Mouse (Mus musculus): ENCODE measurements at regions not wholly inside any gene's neighbourhood (a gene's known extent, or its start where the extent isn't known, plus 50 kb on each side); places are given as distances from the start of the nearest gene placed in this dataset.

DNA sequence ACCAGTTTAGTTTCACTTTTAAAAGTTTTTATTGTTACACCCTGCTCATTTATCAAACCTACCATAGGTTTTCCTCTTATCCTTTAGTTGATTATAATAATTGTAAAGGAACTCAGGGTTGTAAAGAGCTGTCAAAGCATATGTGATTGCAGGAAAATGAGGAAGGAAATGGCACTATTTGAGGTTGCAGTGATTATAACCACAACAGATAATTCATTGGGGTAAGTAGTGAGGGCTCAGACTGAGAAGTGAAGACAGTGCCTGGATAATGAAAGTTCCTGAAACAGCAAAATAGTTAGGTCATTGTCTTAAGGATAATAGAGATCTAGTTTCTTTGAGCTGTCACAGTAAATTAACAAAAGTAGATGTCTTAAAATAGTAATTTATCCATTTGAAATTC is 305.4 kb upstream of the Btbd3 start:
- no peak for DNase-seq (ENCODE audit: low read depth in 1 of 2, low spot score in 2 of 2)
- H3K4me1 ChIP-seq (ENCODE audit: control insufficient read depth, insufficient read depth, insufficient read length) = no peaks in the 10 kb centered on the region

DNA sequence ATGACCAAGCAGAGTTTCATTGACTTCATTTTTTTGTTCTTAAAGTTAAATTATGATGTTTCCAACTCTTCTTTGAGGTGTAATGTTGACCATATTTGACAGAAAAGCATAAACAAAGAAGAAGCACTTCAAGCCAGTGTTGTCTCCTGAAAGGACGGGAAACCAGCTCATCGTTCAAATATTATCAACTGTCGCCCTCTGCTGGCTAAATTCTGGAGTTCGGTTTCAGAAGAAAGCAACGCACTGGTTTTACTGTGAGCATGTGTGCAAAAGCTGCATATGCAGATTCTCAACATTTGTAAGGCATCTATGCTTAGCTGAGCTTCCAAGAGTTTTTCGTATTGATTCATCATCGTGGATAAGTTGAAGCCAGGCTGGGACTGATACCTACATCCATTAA is 313.6 kb upstream of the Btbd3 start:
- Histone ChIP-seq H3K27ac (ENCODE audit: insufficient read depth, low read length) (no peak overlapping the region), H3K27me3 (ENCODE audit: control insufficient read depth, insufficient read depth, low read length) (no peaks in the 10 kb centered on the region), H3K4me3 (ENCODE audit: extremely low read depth, insufficient read depth, insufficient read length) (no peak overlapping the region), H3K4me1 (ENCODE audit: control insufficient read depth, insufficient read depth, insufficient read length) (no peaks in the 10 kb centered on the region), H3K36me3 (ENCODE audit: control insufficient read depth, insufficient read depth, low read length) (no peaks in the 10 kb centered on the region)
- peak in 1 of 2 experiments; percentile 4 for DNase-seq (ENCODE audit: low read depth in 1 of 2, low spot score in 2 of 2)
- TF ChIP-seq POLR2A (IDR thresholded peaks at IDR 0.05; ENCODE audit: low read depth, low read length) (no peak), CTCF (IDR thresholded peaks at IDR 0.05; ENCODE audit: extremely low read depth, insufficient read depth, insufficient read length, insufficient replicate concordance) (no peak)
- 7% methylated on average over 7 of the region's 7 CpGs for WGBS

More for the DNA sequence above, 305.4 kb upstream of the Btbd3 start:
- Histone ChIP-seq H3K27me3 (ENCODE audit: control insufficient read depth, insufficient read depth, low read length) (no peaks in the 10 kb centered on the region), H3K27ac (ENCODE audit: insufficient read depth, low read length) (no peak overlapping the region), H3K4me3 (ENCODE audit: extremely low read depth, insufficient read depth, insufficient read length) (no peak overlapping the region), H3K36me3 (ENCODE audit: control insufficient read depth, insufficient read depth, low read length) (no peaks in the 10 kb centered on the region)
- TF ChIP-seq CTCF (IDR thresholded peaks at IDR 0.05; ENCODE audit: extremely low read depth, insufficient read depth, insufficient read length, insufficient replicate concordance) (no peak), POLR2A (IDR thresholded peaks at IDR 0.05; ENCODE audit: low read depth, low read length) (no peak)

DNA sequence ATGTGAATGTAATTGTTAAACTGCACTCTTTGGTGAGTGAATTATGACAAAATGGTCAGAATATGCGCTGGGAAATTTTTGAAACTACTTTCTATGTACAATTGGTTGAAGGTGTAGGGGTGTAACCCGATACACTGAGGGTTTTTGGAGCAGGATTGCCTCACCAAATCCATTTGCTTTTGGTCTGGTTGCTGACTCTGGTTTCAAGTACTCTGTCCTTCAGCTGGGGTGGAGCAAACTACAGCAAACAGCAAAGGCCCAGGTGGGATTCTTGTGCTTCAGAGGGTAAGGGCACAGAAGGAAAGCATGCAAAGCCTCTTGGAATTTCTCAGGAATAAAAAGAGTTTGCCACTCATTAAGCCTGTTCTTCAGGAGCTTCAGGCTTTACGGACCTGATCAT is 316.8 kb upstream of the Btbd3 start:
- H3K4me3 ChIP-seq (ENCODE audit: extremely low read depth, insufficient read depth, insufficient read length) = no peak overlapping the region
- TF ChIP-seq CTCF (IDR thresholded peaks at IDR 0.05; ENCODE audit: extremely low read depth, insufficient read depth, insufficient read length, insufficient replicate concordance) (no peak), POLR2A (IDR thresholded peaks at IDR 0.05; ENCODE audit: low read depth, low read length) (no peak)
- no peaks in the 10 kb centered on the region for H3K36me3 ChIP-seq (ENCODE audit: control insufficient read depth, insufficient read depth, low read length)
- DNase-seq (ENCODE audit: low read depth in 1 of 2, low spot score in 2 of 2) = no peak
- H3K4me1 ChIP-seq (ENCODE audit: control insufficient read depth, insufficient read depth, insufficient read length) = no peaks in the 10 kb centered on the region
- H3K27me3 ChIP-seq (ENCODE audit: control insufficient read depth, insufficient read depth, low read length) = no peaks in the 10 kb centered on the region
- WGBS = 85% methylated on average over 3 of the region's 3 CpGs
- no peak overlapping the region for H3K27ac ChIP-seq (ENCODE audit: insufficient read depth, low read length)

DNA sequence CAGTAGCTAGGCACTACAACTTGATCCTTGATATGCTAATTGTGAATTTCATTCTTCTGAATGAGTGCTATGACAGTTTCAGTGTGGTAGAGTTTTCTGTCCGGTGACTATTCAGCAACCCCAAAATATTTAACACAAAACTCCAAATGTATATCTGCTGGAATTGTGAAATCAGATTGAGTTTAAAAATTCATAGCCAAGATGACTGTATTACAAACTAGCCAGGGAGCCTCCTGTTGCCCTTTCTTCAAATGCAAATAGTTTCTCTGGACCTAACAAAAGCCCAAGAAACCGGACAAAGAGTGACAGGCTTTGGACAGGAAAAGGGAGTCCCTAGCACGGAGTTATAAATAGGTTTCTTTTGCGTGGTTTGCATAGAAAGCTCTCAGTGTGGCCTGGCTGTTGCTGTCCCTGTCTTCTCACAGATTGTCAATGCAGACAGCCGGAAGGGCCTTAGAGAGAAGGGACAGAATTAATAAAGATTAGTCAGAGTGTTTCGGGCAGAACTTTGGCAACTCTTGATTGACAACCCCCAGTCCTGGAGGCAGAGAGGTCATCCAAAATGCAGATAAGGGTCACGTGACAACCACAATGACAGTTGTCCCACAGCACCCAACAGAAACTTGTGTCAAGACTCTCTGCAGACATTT is 317.4 kb upstream of the Btbd3 start:
- 55% methylated on average over 7 of the region's 7 CpGs for WGBS
- Histone ChIP-seq H3K4me1 (ENCODE audit: control insufficient read depth, insufficient read depth, insufficient read length) (no peaks in the 10 kb centered on the region), H3K27me3 (ENCODE audit: control insufficient read depth, insufficient read depth, low read length) (no peaks in the 10 kb centered on the region), H3K27ac (ENCODE audit: insufficient read depth, low read length) (no peak overlapping the region), H3K36me3 (ENCODE audit: control insufficient read depth, insufficient read depth, low read length) (no peaks in the 10 kb centered on the region), H3K4me3 (ENCODE audit: extremely low read depth, insufficient read depth, insufficient read length) (no peak overlapping the region)
- no peak for DNase-seq (ENCODE audit: low read depth in 1 of 2, low spot score in 2 of 2)
- TF ChIP-seq CTCF (IDR thresholded peaks at IDR 0.05; ENCODE audit: extremely low read depth, insufficient read depth, insufficient read length, insufficient replicate concordance) (no peak), POLR2A (IDR thresholded peaks at IDR 0.05; ENCODE audit: low read depth, low read length) (no peak)

DNA sequence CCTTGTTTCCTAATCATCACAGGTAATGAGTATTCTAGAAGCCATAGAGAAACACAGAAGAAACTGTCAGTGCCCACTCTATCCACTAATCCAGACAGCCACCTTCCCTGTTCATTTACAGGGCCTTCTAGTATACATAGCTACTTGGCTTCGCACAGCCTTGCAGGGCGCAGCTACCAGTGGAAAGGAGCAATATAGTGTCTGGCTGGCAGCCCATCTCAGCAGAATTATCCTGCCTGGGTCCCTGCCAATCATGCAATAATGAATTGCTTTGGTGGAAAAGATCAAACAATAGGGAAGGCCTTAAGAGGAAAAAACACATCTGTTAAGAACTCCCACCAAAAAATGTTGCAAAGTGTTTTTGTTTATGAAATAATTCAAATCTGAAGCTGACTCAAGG is 319.8 kb upstream of the Btbd3 start:
- H3K27me3 ChIP-seq (ENCODE audit: control insufficient read depth, insufficient read depth, low read length) = no peaks in the 10 kb centered on the region
- 76% methylated on average over 2 of the region's 2 CpGs for WGBS

DNA sequence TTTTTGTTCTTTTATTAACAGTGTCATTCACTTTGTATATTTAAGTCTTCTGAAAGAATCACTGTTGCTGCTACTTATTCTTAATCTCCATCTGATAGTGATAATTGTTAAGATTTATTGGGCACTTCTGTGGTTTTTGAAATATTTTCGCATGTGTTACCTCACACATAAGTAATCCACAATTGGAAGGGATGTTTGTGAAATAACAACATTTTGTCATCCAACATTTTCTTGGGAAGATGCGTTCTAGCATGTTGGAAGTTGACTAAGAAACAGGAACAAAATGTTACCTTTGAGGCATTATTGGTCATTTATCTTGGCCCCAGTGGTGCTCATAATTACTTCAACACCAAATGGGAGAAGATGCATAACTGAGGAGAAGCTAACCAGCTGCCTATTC is 323.4 kb upstream of the Btbd3 start:
- no peak for DNase-seq (ENCODE audit: low read depth in 1 of 2, low spot score in 2 of 2)
- no peak for TF ChIP-seq POLR2A (IDR thresholded peaks at IDR 0.05; ENCODE audit: low read depth, low read length)
- TF ChIP-seq CTCF (IDR thresholded peaks at IDR 0.05; ENCODE audit: extremely low read depth, insufficient read depth, insufficient read length, insufficient replicate concordance) = no peak
- no peak overlapping the region for H3K27ac ChIP-seq (ENCODE audit: insufficient read depth, low read length)
- WGBS = 91% methylated on average over 2 of the region's 2 CpGs
- no peaks in the 10 kb centered on the region for H3K4me1 ChIP-seq (ENCODE audit: control insufficient read depth, insufficient read depth, insufficient read length)
- H3K27me3 ChIP-seq (ENCODE audit: control insufficient read depth, insufficient read depth, low read length) = no peaks in the 10 kb centered on the region
- no peak overlapping the region for H3K4me3 ChIP-seq (ENCODE audit: extremely low read depth, insufficient read depth, insufficient read length)
- H3K36me3 ChIP-seq (ENCODE audit: control insufficient read depth, insufficient read depth, low read length) = no peaks in the 10 kb centered on the region

More for the DNA sequence above, 319.8 kb upstream of the Btbd3 start:
- Histone ChIP-seq H3K27ac (ENCODE audit: insufficient read depth, low read length) (no peak overlapping the region), H3K36me3 (ENCODE audit: control insufficient read depth, insufficient read depth, low read length) (no peaks in the 10 kb centered on the region), H3K4me1 (ENCODE audit: control insufficient read depth, insufficient read depth, insufficient read length) (no peaks in the 10 kb centered on the region), H3K4me3 (ENCODE audit: extremely low read depth, insufficient read depth, insufficient read length) (no peak overlapping the region)
- no peak for DNase-seq (ENCODE audit: low read depth in 1 of 2, low spot score in 2 of 2)
- TF ChIP-seq CTCF (IDR thresholded peaks at IDR 0.05; ENCODE audit: extremely low read depth, insufficient read depth, insufficient read length, insufficient replicate concordance) (no peak), POLR2A (IDR thresholded peaks at IDR 0.05; ENCODE audit: low read depth, low read length) (no peak)

DNA sequence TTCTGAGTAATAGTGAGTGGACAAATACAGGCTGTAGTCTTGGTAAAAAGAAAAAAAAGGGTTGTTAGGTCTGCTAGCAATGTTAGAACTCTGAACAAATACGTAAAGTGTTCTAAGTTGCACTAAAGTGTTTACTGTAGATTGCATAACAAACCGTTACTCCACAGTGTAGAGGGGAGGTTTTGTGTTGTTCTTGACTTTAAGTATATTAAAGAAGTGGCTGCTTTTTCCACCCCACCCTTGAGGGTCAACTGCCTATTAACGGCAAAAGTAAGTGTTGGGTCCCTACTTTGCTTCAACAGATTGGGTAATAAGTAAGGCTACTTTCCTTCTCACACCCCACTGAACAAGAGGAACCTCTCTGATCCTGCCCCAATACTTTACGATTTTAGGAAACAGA is 323.9 kb upstream of the Btbd3 start:
- H3K27me3 ChIP-seq (ENCODE audit: control insufficient read depth, insufficient read depth, low read length) = no peaks in the 10 kb centered on the region
- 81% methylated on average over 4 of the region's 4 CpGs for WGBS
- H3K4me1 ChIP-seq (ENCODE audit: control insufficient read depth, insufficient read depth, insufficient read length) = no peaks in the 10 kb centered on the region
- H3K4me3 ChIP-seq (ENCODE audit: extremely low read depth, insufficient read depth, insufficient read length) = no peak overlapping the region
- TF ChIP-seq CTCF (IDR thresholded peaks at IDR 0.05; ENCODE audit: extremely low read depth, insufficient read depth, insufficient read length, insufficient replicate concordance) (no peak), POLR2A (IDR thresholded peaks at IDR 0.05; ENCODE audit: low read depth, low read length) (no peak)
- H3K27ac ChIP-seq (ENCODE audit: insufficient read depth, low read length) = no peak overlapping the region
- H3K36me3 ChIP-seq (ENCODE audit: control insufficient read depth, insufficient read depth, low read length) = no peaks in the 10 kb centered on the region
- DNase-seq (ENCODE audit: low read depth in 1 of 2, low spot score in 2 of 2) = no peak
